Mouse (Mus musculus) cerebellum, adult 2 months (tissue): ENCODE data around the gene Tbc1d22a.

Experiments used
- CTCF ChIP-seq: fragments of 200-500 bp; IDR thresholded peaks from 2 replicates; pipeline ENCODE4 v1.5.1; 2011; ENCODE audit warnings: low read depth, mild to moderate bottlenecking, control low read depth, low read length, moderate library complexity, borderline replicate concordance; ENCODE audit not compliant: insufficient read depth
- POLR2A ChIP-seq: fragments of 200-500 bp; IDR thresholded peaks from 2 replicates; pipeline ENCODE4 v1.6.1; 2011; ENCODE audit warnings: low read length, control low read depth, borderline replicate concordance; ENCODE audit not compliant: insufficient read depth

- TF ChIP-seq CTCF: no peak
- TF ChIP-seq POLR2A: no peak
Observed at GRCm38 (mm10) chr15:86305290-86305689, 91.0 kb downstream of the Tbc1d22a start.
